Mouse (Mus musculus) E14TG2a.4 (cell line): ENCODE results near the gene Dctn5.
A peak's percentile ranks its signal among the peaks of the same experiment; 100 is the strongest.

ENCODE experiments used
- CTCF ChIP-seq: conservative IDR thresholded peaks from 2 replicates; pipeline ENCODE4 v1.5.1; 2014; ENCODE audit warnings: low read length
- POU5F1 ChIP-seq: IDR thresholded peaks from 2 replicates; pipeline ENCODE4 v1.6.1; 2014; ENCODE audit warnings: low read length, borderline replicate concordance

DNA sequence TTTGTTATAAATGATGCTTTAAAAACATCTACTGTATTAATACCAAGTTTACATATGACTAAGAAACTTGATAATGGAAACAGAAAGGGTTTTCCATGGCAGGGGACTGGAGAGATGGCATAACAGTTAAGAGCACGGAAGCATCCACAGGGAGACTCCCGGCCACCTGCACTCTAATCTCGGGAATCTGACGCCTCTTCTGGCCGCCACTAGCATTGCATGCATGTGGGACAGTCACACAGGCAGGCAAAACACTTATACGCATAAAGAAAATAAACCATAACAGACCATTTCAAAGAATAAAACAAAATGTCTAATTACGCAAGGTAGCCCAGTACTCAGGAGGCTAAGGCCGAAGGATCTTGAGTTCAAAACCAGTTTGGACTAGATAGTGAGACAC is 7.2 kb upstream of the Dctn5 start:
- TF ChIP-seq CTCF = peak; percentile 58
- TF ChIP-seq POU5F1 = no peak
